Mouse (Mus musculus): ENCODE measurements around the gene Xrcc4. TPM values are rescaled to one million over a fixed set of nuclear protein-coding genes. Genes with fewer than 3 reads are reported as not detected.

Gene Xrcc4
- polyA plus RNA-seq, 1 experiment from 2014 or later, result 15.7 TPM

GRCm38 (mm10) chr13:89997531-89997930 is 91.9 kb downstream of the Xrcc4 start:
- Histone ChIP-seq H3K27ac (no peak overlapping the region), H3K27me3 (ENCODE audit: control insufficient read depth, insufficient read depth, low read length) (no peaks in the 10 kb centered on the region), H3K9ac (no peak overlapping the region), H3K4me2 (replicated peaks) (no peak overlapping the region), H3K36me3 (replicated peaks; ENCODE audit: control insufficient read depth, insufficient read depth) (no peaks in the 10 kb centered on the region), H3K4me3 (replicated peaks; ENCODE audit: low read length) (no peak overlapping the region), H3K4me1 (replicated peaks; ENCODE audit: control insufficient read depth, insufficient read depth, low read length) (no peaks in the 10 kb centered on the region), H3K9me3 (ENCODE audit: control insufficient read depth, low read length) (no peaks in the 10 kb centered on the region)
- ATAC-seq (ENCODE audit: low FRiP score), result no peak
- no peak for DNase-seq (ENCODE audit: low spot score)

- Histone ChIP-seq H3K27me3 (ENCODE audit: control insufficient read depth, insufficient read depth, low read length) (no peaks in the 10 kb centered on the region), H3K4me2 (replicated peaks) (no peak overlapping the region), H3K27ac (no peak overlapping the region), H3K4me3 (replicated peaks; ENCODE audit: low read length) (no peak overlapping the region), H3K9ac (no peak overlapping the region), H3K4me1 (replicated peaks; ENCODE audit: control insufficient read depth, insufficient read depth, low read length) (no peaks in the 10 kb centered on the region), H3K9me3 (ENCODE audit: control insufficient read depth, low read length) (no peaks in the 10 kb centered on the region), H3K36me3 (replicated peaks; ENCODE audit: control insufficient read depth, insufficient read depth) (no peaks in the 10 kb centered on the region)
- DNase-seq (ENCODE audit: low spot score) (no peak), ATAC-seq (ENCODE audit: low FRiP score) (no peak)
- WGBS, result 26% methylated on average over 2 of the region's 2 CpGs
Observed at GRCm38 (mm10) chr13:89986087-89986486, 103.3 kb downstream of the Xrcc4 start.

- Histone ChIP-seq H3K4me2 (replicated peaks) (no peak overlapping the region), H3K4me3 (replicated peaks; ENCODE audit: low read length) (no peak overlapping the region), H3K9ac (no peak overlapping the region), H3K36me3 (replicated peaks; ENCODE audit: control insufficient read depth, insufficient read depth) (no peaks in the 10 kb centered on the region), H3K9me3 (ENCODE audit: control insufficient read depth, low read length) (no peaks in the 10 kb centered on the region), H3K4me1 (replicated peaks; ENCODE audit: control insufficient read depth, insufficient read depth, low read length) (no peaks in the 10 kb centered on the region), H3K27me3 (ENCODE audit: control insufficient read depth, insufficient read depth, low read length) (no peaks in the 10 kb centered on the region), H3K27ac (no peak overlapping the region)
- no peak for ATAC-seq (ENCODE audit: low FRiP score)
- 74% methylated on average over 3 of the region's 3 CpGs for WGBS
- DNase-seq (ENCODE audit: low spot score), result no peak
Observed at GRCm38 (mm10) chr13:89970940-89971339, 118.5 kb downstream of the Xrcc4 start.

- H3K4me2 ChIP-seq (replicated peaks), result no peak overlapping the region
- no peak overlapping the region for H3K9ac ChIP-seq
- H3K27ac ChIP-seq, result no peak overlapping the region
- no peak overlapping the region for H3K4me3 ChIP-seq (replicated peaks; ENCODE audit: low read length)
- no peaks in the 10 kb centered on the region for H3K9me3 ChIP-seq (ENCODE audit: control insufficient read depth, low read length)
- DNase-seq (ENCODE audit: low spot score) (no peak), ATAC-seq (ENCODE audit: low FRiP score) (no peak)
- H3K27me3 ChIP-seq (ENCODE audit: control insufficient read depth, insufficient read depth, low read length), result no peaks in the 10 kb centered on the region
- H3K4me1 ChIP-seq (replicated peaks; ENCODE audit: control insufficient read depth, insufficient read depth, low read length), result no peaks in the 10 kb centered on the region
- no peaks in the 10 kb centered on the region for H3K36me3 ChIP-seq (replicated peaks; ENCODE audit: control insufficient read depth, insufficient read depth)
Observed at GRCm38 (mm10) chr13:89968671-89969070, 120.7 kb downstream of the Xrcc4 start.

- H3K4me1 ChIP-seq (replicated peaks; ENCODE audit: control insufficient read depth, insufficient read depth, low read length), result no peaks in the 10 kb centered on the region
- no peak overlapping the region for H3K9ac ChIP-seq
- no peaks in the 10 kb centered on the region for H3K27me3 ChIP-seq (ENCODE audit: control insufficient read depth, insufficient read depth, low read length)
- no peak overlapping the region for H3K4me2 ChIP-seq (replicated peaks)
- H3K4me3 ChIP-seq (replicated peaks; ENCODE audit: low read length), result no peak overlapping the region
- no peak for DNase-seq (ENCODE audit: low spot score)
- no peak overlapping the region for H3K27ac ChIP-seq
- no peaks in the 10 kb centered on the region for H3K9me3 ChIP-seq (ENCODE audit: control insufficient read depth, low read length)
- peak; percentile 40; the same call in 1 of the 2 replicates for ATAC-seq (ENCODE audit: low FRiP score)
- no peaks in the 10 kb centered on the region for H3K36me3 ChIP-seq (replicated peaks; ENCODE audit: control insufficient read depth, insufficient read depth)
- 49% methylated on average over 2 of the region's 2 CpGs for WGBS
Observed at GRCm38 (mm10) chr13:89944354-89944753, 145.1 kb downstream of the Xrcc4 start.

- WGBS, result 25% methylated on average over 3 of the region's 3 CpGs
- H3K36me3 ChIP-seq (replicated peaks; ENCODE audit: control insufficient read depth, insufficient read depth), result no peaks in the 10 kb centered on the region
- no peaks in the 10 kb centered on the region for H3K4me1 ChIP-seq (replicated peaks; ENCODE audit: control insufficient read depth, insufficient read depth, low read length)
- DNase-seq (ENCODE audit: low spot score) (peak; percentile 65), ATAC-seq (ENCODE audit: low FRiP score) (no peak)
- no peak overlapping the region for H3K9ac ChIP-seq
- H3K27me3 ChIP-seq (ENCODE audit: control insufficient read depth, insufficient read depth, low read length), result no peaks in the 10 kb centered on the region
- no peak overlapping the region for H3K27ac ChIP-seq
- H3K4me2 ChIP-seq (replicated peaks), result no peak overlapping the region
- H3K4me3 ChIP-seq (replicated peaks; ENCODE audit: low read length), result no peak overlapping the region
- H3K9me3 ChIP-seq (ENCODE audit: control insufficient read depth, low read length), result no peaks in the 10 kb centered on the region
Observed at GRCm38 (mm10) chr13:89929477-89929876, 159.9 kb downstream of the Xrcc4 start.

- WGBS, result 94% methylated on average over 3 of the region's 3 CpGs
- Histone ChIP-seq H3K36me3 (replicated peaks; ENCODE audit: control insufficient read depth, insufficient read depth) (no peaks in the 10 kb centered on the region), H3K4me3 (replicated peaks; ENCODE audit: low read length) (no peak overlapping the region), H3K9ac (no peak overlapping the region), H3K27me3 (ENCODE audit: control insufficient read depth, insufficient read depth, low read length) (no peaks in the 10 kb centered on the region), H3K4me2 (replicated peaks) (no peak overlapping the region), H3K4me1 (replicated peaks; ENCODE audit: control insufficient read depth, insufficient read depth, low read length) (no peaks in the 10 kb centered on the region), H3K27ac (no peak overlapping the region), H3K9me3 (ENCODE audit: control insufficient read depth, low read length) (no peaks in the 10 kb centered on the region)
- DNase-seq (ENCODE audit: low spot score), result no peak
- ATAC-seq (ENCODE audit: low FRiP score), result no peak
Observed at GRCm38 (mm10) chr13:89918814-89919481, 170.5 kb downstream of the Xrcc4 start.

- no peaks in the 10 kb centered on the region for H3K4me1 ChIP-seq (replicated peaks; ENCODE audit: control insufficient read depth, insufficient read depth, low read length)
- no peak overlapping the region for H3K27ac ChIP-seq
- no peak overlapping the region for H3K9ac ChIP-seq
- H3K4me3 ChIP-seq (replicated peaks; ENCODE audit: low read length), result no peak overlapping the region
- H3K36me3 ChIP-seq (replicated peaks; ENCODE audit: control insufficient read depth, insufficient read depth), result no peaks in the 10 kb centered on the region
- ATAC-seq (ENCODE audit: low FRiP score), result no peak
- H3K4me2 ChIP-seq (replicated peaks), result no peak overlapping the region
- WGBS, result 91% methylated on average over 5 of the region's 5 CpGs
- H3K9me3 ChIP-seq (ENCODE audit: control insufficient read depth, low read length), result no peaks in the 10 kb centered on the region
- H3K27me3 ChIP-seq (ENCODE audit: control insufficient read depth, insufficient read depth, low read length), result no peaks in the 10 kb centered on the region
- no peak for DNase-seq (ENCODE audit: low spot score)
Observed at GRCm38 (mm10) chr13:89914332-89914731, 175.1 kb downstream of the Xrcc4 start.

GRCm38 (mm10) chr13:89913891-89914290 is 175.5 kb downstream of the Xrcc4 start:
- Histone ChIP-seq H3K9me3 (ENCODE audit: control insufficient read depth, low read length) (no peaks in the 10 kb centered on the region), H3K4me1 (replicated peaks; ENCODE audit: control insufficient read depth, insufficient read depth, low read length) (no peaks in the 10 kb centered on the region), H3K27me3 (ENCODE audit: control insufficient read depth, insufficient read depth, low read length) (no peaks in the 10 kb centered on the region), H3K9ac (no peak overlapping the region), H3K4me2 (replicated peaks) (no peak overlapping the region), H3K36me3 (replicated peaks; ENCODE audit: control insufficient read depth, insufficient read depth) (no peaks in the 10 kb centered on the region), H3K4me3 (replicated peaks; ENCODE audit: low read length) (no peak overlapping the region), H3K27ac (no peak overlapping the region)
- WGBS, result 87% methylated on average over 6 of the region's 6 CpGs
- DNase-seq (ENCODE audit: low spot score) (no peak), ATAC-seq (ENCODE audit: low FRiP score) (no peak)

GRCm38 (mm10) chr13:89906120-89906519 is 183.3 kb downstream of the Xrcc4 start:
- H3K27me3 ChIP-seq (ENCODE audit: control insufficient read depth, insufficient read depth, low read length), result no peaks in the 10 kb centered on the region
- DNase-seq (ENCODE audit: low spot score) (no peak), ATAC-seq (ENCODE audit: low FRiP score) (no peak)
- H3K9me3 ChIP-seq (ENCODE audit: control insufficient read depth, low read length), result no peaks in the 10 kb centered on the region
- no peaks in the 10 kb centered on the region for H3K36me3 ChIP-seq (replicated peaks; ENCODE audit: control insufficient read depth, insufficient read depth)
- no peak overlapping the region for H3K9ac ChIP-seq
- H3K27ac ChIP-seq, result no peak overlapping the region
- no peak overlapping the region for H3K4me2 ChIP-seq (replicated peaks)
- WGBS, result 72% methylated on average over 2 of the region's 2 CpGs
- H3K4me3 ChIP-seq (replicated peaks; ENCODE audit: low read length), result no peak overlapping the region
- H3K4me1 ChIP-seq (replicated peaks; ENCODE audit: control insufficient read depth, insufficient read depth, low read length), result 0 out of 2 replicates have a peak, but pooled peaks cover 4% of the 10 kb centered on the region

Data from hindbrain, embryonic 14.5 days (tissue).